Mouse (Mus musculus): ENCODE results near the gene Syne2. TPM values are rescaled to one million over a fixed set of nuclear protein-coding genes. Genes with fewer than 3 reads are reported as not detected.

Gene Syne2
- total RNA-seq, 2 experiments from 2014 or later, result 44.8 to 47.9 TPM

DNA sequence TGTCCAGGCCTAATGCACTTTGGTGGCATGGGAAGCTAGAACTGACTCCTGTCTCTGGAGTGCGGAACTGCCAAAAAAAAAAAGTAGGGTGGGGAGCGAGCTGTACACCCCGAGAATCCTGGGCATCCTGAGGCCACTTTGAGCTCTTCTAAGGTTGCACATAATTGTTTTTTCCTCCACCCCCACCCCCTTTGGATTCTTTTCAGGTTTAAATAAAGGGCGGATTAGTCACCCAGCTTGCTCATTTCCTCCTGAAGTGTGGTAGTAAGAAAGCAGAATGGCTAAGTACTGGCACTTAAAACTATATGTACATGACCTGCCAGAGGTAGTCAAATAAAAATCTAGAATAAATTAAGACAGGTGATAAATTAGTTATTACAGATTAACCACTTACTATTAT, 195.5 kb downstream of the Syne2 start:
- no peak for DNase-seq
- intact Hi-C loops (cut with DNase I), result loop anchor here (10.0 kb wide), 1 partner anchor 229 kb away; no protein-coding TSS in a partner anchor

DNA sequence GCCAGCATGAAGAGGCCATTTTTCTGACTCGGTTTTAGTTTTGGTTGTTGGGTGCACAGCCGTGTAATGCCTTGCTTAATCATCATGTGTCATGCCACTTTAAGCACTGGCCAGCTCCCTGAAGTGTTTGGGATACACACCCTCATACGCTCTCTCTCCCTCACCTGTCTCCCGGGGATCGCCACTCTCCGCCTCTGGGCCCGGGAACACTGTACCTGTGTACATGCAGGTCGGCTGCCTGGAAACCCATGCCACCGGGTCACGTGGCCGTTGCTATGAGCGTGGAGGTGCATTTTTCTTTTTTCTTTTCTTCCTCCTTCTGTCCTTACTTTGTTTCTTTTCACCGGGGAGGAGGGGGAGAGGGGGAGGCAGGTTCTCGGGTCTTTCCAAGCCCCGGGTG, 197.1 kb downstream of the Syne2 start:
- no peak for DNase-seq
- intact Hi-C loops (cut with DNase I), result loop anchor here (10.0 kb wide), 1 partner anchor 230 kb away; no protein-coding TSS in a partner anchor

DNA sequence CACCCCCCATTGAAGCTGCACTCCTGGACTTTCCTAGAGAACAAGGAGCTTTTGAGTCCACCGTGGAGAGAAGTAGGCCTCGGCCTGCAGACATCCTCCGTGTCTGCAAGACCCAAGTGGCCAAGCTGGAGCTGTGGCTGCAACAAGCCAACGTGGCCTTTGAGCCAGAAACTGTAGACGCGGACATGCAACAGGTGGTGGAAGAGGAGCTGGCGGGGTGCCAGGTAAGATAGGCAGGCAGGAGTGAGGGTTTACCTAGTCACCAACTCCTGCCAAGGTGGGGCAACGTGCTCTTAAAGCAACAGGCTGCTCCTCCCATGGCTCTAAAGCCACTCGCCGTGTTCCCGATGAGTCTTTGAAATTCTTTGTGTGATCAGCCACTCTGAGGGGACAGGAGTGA, 197.6 kb downstream of the Syne2 start:
- intact Hi-C loops (cut with DNase I), result loop anchor here (10.0 kb wide), 1 partner anchor 231 kb away; no protein-coding TSS in a partner anchor
- DNase-seq, result peak; percentile 9 to 22

DNA sequence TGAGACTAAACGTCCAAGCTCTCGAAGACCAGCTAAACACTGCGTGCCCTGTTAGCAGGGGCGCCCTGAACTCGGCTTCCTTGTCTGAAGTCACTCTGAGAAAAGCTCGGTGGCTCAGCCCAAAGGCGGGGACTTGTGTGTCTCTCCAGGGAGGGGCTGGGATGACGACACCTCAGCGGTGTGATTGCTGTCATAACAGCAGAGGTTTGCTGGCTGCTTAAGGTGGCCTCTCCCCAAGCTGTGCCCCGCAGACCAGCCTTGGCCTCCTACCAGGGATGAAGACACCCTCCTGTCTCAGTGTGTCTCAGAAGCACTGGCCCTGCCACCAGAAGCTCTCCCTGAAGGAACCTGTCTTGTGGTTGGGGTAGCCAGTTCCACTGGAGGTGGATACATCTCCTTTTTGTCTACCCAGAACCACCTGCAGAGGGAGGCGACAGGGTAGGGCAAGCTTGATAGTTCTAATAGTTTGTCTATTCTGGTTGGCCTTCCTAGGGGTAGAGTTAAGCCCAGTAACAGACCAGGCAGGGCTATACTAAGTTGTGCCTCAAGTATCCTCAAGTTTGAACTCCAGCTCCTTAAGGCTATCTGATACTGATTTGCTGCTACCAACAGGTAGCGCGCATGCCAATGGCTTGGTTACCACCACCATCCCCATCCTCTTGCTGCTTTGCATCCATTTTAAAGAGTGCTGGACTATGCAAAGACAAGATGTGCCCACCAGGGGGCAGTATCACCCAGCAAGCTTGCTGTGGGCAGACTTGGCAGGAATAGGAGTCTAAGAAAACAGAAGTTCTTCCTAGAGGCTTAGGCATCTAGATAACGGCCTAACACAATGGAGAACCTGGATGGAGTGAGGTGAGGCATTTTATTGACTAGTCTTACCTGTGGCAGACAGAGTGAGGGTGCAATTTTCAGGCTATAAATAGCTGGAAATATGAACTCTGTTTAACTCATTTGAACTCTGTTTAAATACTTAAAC, 198.5 kb downstream of the Syne2 start:
- intact Hi-C loops (cut with DNase I), result loop anchor here (1.0 to 10.0 kb wide), 3 partner anchors 161 to 232 kb away; partner anchors contain the start of gene Esr2
- DNase-seq, result peak; percentile 77 to 84

DNA sequence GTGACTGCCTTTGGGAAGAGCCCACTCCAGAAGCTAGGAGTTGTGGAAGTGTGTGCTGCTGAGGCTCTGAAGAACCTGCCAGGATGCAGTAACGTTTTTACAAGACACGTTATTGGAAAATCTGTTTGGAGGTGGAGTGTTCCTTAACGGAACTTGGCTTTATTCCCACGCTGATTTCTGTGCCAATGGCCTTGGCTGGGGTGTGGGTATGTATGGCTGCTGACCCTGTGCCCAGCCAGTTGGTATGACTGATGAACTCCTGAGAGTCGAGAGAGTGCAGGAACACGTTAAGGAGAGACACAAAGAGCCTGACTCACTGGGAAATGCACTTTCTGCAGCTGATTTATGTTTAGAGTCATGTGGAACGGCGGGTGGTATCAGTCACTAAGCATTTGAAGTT, 200.7 kb downstream of the Syne2 start:
- no peak for DNase-seq
- intact Hi-C loops (cut with DNase I), result loop anchor here (10.0 kb wide), 1 partner anchor 234 kb away; no protein-coding TSS in a partner anchor

DNA sequence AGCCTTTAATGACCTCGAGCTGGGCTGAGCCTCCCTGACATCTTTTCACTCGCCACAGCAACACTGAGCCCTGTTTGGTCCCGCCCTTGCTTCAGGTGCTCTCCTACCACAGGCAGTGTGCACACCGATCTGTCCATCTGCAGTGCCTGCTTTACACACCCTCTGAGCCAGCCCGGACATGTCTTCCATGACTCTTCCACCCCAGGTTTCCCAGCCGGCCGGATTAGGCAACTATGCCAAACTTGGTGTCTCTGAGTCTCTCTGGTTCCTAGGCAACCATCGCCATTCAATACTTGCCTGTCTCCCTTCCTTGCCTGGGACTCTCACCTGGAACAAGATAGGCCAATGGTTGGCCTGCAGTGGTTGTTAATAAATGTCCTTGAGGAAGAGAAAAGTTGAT, 224.4 kb downstream of the Syne2 start:
- no peak for DNase-seq
- intact Hi-C loops (cut with DNase I), result no loop called here

DNA sequence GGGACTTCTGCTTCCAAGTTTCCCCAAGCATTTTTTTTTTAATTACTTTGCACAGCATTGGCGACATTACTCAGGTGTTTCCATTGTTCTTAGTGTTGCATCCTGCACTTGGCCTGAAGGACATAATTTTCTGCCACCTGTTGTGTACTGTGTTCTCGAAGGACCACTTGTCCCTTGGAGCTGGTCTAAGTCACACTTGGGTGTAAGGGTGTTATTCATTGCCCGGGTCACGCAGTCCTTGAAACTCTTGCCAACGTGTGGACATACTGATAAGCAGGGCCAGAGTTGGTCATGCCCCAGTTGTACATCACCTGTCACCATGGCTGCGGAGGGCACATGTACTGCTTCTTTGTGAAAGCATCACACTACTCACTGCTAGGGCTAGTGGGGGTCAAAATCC, 228.6 kb downstream of the Syne2 start:
- DNase-seq, result peak in 1 of 2 experiments; percentile 13
- intact Hi-C loops (cut with DNase I), result no loop called here

DNA sequence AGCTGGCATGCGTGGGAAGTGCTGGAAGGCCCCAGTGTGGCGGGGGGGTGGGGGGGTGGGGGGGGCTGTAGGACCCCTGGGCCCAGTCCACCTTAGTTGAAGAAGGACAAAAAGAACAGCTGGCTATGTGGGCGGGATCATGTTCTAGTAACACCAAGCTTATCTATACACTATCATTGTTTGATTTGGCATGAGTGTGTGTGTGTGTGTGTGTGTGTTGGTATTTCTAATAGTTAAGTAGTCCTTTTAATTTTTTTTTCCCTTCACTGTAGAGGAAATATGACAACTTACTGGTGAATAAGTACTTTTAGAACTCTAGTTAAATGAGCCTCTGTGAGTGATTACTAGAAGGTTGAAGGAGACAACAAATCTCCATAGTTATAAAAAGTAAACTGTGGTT, 230.0 kb downstream of the Syne2 start:
- intact Hi-C loops (cut with DNase I), result no loop called here
- DNase-seq, result no peak

DNA sequence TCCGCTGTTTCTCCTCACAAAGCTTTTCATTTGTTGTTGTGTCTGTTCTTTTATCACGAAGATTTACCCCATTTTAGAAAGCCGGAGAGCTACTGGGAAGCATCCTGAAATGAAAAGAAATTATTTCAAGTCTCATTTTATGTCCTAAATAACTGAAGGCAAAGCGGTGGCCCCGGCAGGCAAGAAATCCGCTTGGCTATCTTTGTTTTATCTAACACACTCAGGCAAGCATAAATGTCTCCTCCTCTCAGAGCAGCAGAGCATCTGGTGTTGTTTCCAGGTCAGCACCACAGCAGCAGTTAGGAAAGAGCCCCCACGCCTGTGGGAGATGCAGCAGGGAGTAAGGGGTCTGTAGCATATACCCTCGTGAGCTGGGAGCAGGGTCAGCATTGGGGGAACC, 230.7 kb downstream of the Syne2 start:
- no peak for DNase-seq
- intact Hi-C loops (cut with DNase I), result no loop called here

DNA sequence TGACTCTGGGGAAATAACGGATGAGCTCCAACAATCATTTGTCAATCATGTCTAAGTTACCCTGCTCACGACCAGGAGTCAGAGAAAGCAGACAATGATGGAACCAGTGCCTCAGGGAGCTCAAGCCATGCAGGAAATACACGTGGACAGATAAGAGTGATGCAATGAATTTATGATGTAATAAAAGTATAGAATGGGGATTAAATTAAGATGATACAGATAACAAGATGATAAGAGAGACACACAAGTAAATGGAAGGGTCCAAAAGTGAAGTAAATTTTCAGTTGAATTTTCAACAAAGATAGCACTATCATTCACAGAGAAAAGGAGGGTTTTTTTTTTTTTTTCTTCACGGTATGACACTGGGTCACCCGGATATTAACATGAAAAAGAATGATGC, 231.4 kb downstream of the Syne2 start:
- intact Hi-C loops (cut with DNase I), result no loop called here
- DNase-seq, result no peak

DNA sequence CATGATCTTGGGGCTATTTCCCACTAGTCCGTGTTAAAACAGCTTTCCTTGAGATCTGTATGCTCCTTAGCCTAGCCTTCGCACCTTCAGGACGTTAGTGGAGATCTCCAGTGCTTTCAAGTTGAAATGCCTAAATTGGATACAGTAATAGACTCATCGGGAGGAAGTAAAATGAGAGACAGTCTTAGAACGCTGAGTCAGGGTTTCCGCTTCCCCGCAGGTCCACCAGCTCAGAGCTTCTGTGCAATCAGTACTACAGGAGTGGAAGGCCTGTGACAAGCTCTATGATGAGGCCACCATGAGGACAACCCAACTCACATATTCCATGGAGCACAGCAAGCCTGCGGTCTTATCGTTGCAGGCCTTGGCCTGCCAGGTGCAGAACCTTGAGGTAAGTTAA, 233.9 kb downstream of the Syne2 start:
- DNase-seq, result no peak
- intact Hi-C loops (cut with DNase I), result no loop called here

DNA sequence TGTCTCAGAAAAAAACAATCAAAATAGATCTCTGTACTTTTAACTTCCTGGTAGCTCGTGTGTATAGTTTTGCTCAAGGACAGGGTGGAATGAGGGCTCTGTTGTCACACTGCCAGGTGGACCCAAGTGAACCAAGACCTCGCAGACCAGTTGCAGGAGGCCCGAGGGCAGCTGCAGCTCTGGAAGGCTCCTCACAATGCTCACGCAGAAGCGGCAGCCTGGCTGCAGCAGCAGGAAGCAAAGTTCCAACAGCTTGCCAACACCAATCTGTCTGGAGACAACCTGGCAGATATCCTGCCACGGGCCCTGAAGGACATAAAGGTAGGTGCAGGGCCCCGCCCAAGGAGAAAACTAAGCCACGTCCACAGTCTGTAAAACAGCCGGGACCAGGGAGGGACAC, 236.7 kb downstream of the Syne2 start:
- DNase-seq, result no peak
- intact Hi-C loops (cut with DNase I), result no loop called here

DNA sequence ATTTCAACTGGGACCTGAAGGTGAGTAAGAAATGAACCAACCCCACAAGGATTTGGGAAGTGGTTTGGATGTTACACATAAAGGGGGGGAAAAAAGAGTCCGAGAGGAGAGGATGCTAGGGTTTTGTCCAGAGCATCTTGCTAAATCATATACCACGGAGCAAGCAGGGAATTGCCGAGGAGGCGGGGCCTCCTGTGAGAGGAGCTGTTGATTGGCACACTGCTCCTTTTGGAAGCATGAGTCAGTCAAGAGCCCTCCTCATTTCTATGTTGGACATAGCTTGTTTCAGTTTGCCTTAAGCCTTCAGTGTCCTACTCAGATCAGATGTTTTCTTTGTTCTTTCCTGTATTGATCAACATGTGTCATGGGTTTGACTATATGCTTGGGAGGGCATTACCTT, 245.1 kb downstream of the Syne2 start:
- intact Hi-C loops (cut with DNase I), result no loop called here
- DNase-seq, result no peak

DNA sequence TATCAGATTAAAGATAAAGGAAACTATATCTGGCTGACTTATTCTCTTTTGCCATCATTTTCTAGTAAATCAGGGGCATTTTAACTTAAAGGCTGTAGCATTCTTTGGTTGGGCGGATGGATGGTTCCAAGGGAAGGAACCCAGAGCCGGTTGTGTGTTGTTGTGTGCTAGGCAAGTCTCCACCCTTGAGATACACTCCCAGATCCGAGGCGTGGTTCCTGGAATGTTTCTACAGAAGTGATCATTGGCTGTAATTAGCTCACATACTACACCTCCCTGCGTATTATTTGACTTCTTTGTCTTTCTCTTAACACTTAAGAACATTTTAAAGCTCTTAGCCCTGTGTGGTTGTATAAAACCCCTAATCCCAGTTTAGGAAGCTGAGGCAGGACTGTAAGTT, 252.5 kb downstream of the Syne2 start:
- DNase-seq, result no peak
- intact Hi-C loops (cut with DNase I), result loop anchor here (5.0 kb wide), 1 partner anchor 107 kb away; the partner anchor contains the start of gene Esr2

DNA sequence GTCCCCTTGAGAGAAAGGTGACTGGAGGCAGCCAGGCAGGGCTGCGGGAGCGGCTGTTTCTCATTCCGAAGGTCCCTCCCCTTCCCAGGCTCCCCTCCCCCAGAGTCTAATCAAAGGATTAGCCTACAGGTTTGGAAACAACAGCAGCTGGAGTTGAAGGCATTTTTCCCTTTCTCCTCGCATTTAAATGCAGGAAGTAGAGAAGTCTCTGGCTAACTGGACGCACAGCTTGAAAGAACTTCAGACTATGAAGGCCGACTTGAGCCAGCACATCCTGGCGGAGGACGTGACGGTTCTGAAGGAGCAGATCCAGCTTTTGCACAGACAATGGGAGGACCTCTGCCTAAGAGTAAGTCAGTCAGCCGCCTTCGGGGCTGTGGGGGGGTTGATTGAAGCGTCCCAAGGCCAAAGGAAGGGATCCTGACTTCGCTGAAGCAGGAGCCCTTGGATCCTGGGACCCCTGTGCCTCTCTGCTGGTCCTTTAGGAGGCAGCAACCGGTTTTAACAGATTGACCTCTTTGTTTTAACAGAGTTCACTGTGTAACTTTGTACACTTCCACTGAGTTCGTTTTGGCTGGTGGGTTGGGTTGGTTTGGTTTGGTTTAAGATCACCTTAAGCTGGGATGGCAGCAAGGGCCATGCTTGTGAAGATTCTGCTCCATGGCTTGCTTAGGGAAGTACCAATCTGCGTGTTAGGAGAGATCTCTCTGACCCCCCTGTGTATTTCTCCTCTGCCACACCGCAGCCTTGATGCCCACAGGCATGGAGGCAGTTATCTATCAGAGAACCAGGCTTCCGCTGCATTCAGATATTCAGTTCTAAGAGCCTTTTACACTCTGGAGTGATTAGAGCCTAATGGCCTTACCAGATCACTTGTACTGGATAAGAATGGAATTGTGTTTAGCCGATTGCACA, 254.3 kb downstream of the Syne2 start:
- peak; percentile 30 for DNase-seq
- intact Hi-C loops (cut with DNase I), result loop anchor here (5.0 kb wide), 1 partner anchor 105 kb away; the partner anchor contains the start of gene Esr2

DNA sequence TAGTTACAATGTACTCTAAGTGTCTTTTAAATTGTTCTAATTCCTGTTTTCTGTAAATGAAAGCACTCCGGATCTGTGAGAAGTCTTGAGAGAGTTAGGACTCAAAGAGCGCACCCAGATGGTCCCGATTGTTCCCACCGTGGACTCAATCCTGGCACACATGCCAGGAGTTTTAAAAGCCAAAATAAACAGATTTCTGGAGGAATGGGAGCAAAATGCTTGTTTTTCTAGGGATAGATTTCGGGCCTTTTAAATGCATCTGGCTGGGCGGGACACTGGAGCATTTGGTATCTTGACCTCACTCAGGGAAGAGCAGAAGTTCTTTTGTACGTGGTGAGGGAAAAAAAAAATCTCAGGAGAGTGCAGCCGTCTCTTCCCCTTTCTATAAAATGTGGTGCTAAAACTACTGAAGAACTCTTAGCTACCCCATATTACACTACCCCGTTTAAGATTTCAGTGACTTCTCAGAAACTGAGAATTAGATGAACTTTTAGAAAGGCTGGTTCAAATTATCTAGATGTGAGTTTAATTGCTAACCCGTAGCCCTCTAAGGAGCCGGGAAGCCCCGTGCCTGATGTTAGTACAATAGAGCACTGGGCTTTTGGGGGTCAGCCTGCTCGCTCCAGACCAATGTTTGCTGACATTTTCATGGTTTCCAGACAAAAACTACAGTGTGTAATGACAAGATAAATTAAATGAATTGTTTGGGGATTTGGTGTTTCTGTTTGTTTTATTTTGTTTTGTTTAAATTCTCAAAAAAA, 255.3 kb downstream of the Syne2 start:
- intact Hi-C loops (cut with DNase I), result loop anchor here (5.0 kb wide), 1 partner anchor 104 kb away; the partner anchor contains the start of gene Esr2
- DNase-seq, result no peak

DNA sequence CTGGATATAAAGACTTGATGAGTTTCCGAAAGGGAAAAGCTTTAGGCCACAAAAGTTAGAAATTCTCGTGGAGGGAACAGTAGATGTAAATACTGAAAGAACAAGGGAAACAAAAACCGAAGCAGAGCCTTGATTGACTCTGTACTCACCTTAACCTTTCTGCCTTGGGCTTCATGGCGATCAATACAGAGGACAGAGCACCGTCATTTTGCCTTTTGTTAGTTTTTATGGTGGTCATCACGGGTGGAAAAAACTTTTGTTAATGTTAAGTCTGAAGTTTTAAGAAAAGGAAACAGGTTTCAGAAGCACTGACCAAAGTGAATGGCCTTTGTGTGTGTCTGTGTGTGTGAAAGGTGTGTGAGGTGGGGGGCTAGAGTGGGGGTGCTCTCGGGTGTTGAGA, 256.0 kb downstream of the Syne2 start:
- DNase-seq, result no peak
- intact Hi-C loops (cut with DNase I), result loop anchor here (5.0 kb wide), 1 partner anchor 103 kb away; the partner anchor contains the start of gene Esr2

DNA sequence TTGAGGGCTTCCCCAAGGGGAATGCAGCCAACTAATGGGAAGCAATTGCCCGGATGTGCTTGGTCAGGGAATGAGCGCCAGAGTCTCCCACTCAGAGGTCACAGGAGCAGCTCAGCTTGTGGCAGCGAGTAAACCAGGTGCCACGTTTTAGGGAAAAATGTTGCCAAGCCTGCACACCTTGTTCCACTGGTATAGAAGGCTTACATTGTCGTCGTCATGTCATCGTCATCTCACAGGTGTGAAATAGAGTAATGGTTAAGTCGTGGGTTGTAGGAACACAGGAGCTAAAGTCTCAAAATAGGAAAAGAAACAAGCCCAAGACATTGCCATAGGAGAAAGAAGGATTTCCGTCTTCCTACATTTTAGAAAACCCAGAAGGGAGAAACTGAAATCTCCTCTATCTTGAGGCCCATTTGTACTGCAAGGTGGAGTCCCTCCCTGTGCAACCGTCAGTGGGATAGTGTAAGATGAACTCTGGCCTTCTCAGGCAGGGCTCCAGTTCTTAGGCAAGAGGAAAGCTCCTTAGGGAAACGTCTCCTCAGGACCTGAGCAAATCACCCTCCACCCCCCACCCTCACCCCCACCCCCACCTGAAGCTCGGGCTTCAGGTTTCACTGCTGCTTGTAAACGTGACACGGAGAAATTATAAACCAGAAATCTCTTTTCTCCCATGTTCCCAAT, 263.1 kb downstream of the Syne2 start:
- no peak for DNase-seq
- intact Hi-C loops (cut with DNase I), result no loop called here

DNA sequence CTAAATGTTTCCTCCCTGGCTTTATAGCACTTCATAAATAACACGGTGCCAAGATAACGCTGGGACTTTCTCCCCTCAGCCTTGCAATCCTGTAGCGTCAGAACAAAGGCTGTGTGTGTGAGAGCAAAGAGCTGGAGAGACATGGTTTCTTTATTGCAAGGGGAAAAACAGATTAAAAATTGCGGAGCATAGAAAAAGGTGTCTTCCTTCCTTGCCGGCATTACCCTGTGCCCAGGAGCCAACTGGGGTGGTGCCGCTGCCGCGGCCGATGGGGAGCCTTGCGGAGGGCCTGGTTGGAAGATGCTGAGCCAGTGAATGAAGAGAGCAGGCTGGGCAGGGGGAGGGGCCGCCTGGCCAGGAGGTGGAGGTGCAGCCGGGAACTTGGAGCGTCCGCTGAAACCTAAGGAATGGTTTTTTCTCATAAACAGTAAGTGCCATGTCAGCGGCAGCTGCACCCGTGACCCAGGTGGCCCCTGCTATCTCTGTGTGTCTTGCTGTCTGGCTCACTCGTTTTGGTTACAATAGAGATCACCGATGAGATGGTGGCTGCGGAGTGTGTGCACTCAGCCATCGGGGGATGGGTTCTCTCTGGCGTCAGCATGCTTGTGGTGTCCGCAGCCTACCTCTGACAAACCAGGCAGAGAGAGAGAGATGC, 263.8 kb downstream of the Syne2 start:
- no peak for DNase-seq
- intact Hi-C loops (cut with DNase I), result no loop called here

Data from heart, postnatal 14 days (tissue).